Mouse (Mus musculus): ENCODE results near the gene Mal. TPM values are rescaled to one million over a fixed set of nuclear protein-coding genes. Genes with fewer than 3 reads are reported as not detected.

Mal gene
- total RNA-seq (2023): not detected

DNA sequence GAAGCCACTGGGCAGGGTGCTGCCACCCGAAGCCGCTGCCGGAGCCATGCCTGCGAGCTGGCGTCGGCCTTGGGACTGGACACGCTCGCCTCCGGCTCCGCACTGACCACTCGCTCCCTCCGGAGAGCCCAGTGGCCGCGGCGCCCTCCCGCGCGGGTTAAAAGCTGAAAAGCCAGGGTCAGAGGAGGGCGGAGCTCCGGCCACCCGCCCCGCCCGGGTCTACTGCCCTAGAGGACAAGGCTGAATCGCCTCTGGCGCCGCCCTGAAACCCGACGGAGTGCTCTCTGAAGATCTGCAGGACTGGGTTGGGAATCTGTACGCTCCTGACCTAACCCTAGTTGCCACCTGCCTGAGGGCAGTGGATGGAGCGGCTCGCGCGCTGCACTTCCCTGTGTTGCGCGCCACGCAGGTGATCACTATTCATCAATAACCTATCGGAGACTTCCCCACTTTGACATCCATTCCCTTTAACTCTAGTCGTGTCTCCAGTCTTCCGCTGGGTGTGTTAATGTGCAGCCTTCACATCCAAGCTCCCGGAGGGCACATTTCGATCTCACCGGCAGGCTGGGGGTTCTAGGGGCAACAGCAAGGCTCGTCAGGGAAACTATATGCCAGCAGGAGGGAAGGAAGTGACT, at the start of gene Mal:
Gene Mal (minus strand): TSS at position 610 of the 635 bp plus-strand sequence.

DNA sequence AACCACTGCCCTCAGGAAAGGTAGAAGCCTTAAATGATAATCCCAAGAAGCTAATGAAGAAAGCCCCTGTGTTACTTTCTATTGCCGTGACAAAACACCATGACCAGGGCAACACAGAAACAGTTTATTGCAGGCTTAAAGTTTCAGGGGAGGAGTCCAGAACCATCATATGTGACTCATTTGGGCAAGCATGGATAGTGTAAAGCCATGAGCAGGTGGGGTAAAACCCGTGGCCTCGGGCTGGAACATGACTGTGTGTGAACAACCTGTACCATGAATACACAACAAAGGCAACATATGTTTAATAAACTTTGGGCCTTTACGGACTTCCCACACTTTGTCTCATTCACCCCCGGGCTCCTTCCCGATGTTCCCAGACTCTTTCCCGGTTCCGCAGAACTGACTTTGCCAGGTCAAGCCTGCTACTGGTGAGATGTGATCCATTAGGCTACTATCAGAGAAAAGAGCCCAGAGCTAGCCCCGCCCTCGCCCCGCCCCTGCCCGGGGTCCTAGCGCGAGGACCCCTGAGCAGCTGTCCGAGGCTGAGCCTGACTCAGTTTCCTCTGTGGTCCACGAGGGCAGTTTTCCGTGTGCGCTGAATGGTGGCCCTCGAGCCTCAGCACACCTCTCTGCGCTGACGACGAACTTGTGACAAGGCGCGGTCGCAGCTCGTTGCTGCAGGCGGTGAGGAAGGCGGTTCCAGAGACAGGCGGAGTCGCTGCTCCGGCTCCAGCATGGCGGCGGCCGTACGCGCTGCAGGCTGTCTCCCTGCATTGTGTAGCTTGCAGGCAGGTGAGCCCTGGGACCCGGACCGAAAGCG, 69.6 kb downstream of the Mal start, which contains the start of the genes Zfp661 and Mrps5:
Gene Zfp661 (minus strand): TSS at position 401 of the 820 bp plus-strand sequence.
Gene Mrps5 (plus strand): TSS at position 529 of the 820 bp plus-strand sequence.

Other genes starting within 250 kb of the Mal start
- gene Gpat2, start 231.5 kb downstream of the Mal start, total RNA-seq (2023): under 1 TPM; 0.36 to 0.55 TPM
- gene Fahd2a, start 212.1 kb downstream of the Mal start, total RNA-seq (2023): 10 to 100 TPM; 17.2 to 18.3 TPM
- gene Kcnip3, start 134.6 kb downstream of the Mal start, total RNA-seq (2023): under 1 TPM; 0.21 to 0.38 TPM
- gene Prom2, start 115.2 kb downstream of the Mal start, total RNA-seq (2023): not detected
- 1 to 10 TPM; 5.9 to 6.1 TPM for gene Zfp661, start 69.6 kb downstream of the Mal start, total RNA-seq (2023)
- 100 to 1,000 TPM; 131 to 135 TPM for gene Mrps5, start 69.5 kb downstream of the Mal start, total RNA-seq (2023)
- gene Mall, start 73.2 kb upstream of the Mal start, total RNA-seq (2023): not detected
- 1 to 10 TPM in 1 of 2 experiments, not detected in 1; 1.7 TPM for gene Nphp1, start 132.2 kb upstream of the Mal start, total RNA-seq (2023)
- gene Mtln, start 135.8 kb upstream of the Mal start, total RNA-seq (2023): 10 to 100 TPM in 1 of 2 experiments, 1 to 10 TPM in 1; 9.7 to 13.7 TPM
- gene Bub1, start 175.2 kb upstream of the Mal start, total RNA-seq (2023): 1 to 10 TPM in 1 of 2 experiments, under 1 TPM in 1; 0.36 to 1.4 TPM
- 1 to 10 TPM; 3.3 to 3.5 TPM for gene Acoxl, start 182.2 kb upstream of the Mal start, total RNA-seq (2023)

Measured in T-cell, adult 66 days (primary cell).